Mouse (Mus musculus) liver, postnatal 0 days (tissue): ENCODE data around the gene Olig3.

ENCODE experiments used
- CTCF ChIP-seq: sonication (generic); IDR thresholded peaks from 2 replicates; pipeline ENCODE4 v1.5.1; 2016; ENCODE audit warnings: antibody characterized with exemption, low read depth
- EP300 ChIP-seq: IDR thresholded peaks from 2 replicates; pipeline ENCODE4 v1.6.1; 2016; ENCODE audit warnings: antibody characterized with exemption, low read depth, mild to moderate bottlenecking

GRCm38 (mm10) chr10:19363365-19363764 lies 7.0 kb downstream of the Olig3 start:
- TF ChIP-seq CTCF (no peak), EP300 (no peak)
